Comparison of ENCODE assay signal across 16 mouse cellular contexts in the genomic region with DNA sequence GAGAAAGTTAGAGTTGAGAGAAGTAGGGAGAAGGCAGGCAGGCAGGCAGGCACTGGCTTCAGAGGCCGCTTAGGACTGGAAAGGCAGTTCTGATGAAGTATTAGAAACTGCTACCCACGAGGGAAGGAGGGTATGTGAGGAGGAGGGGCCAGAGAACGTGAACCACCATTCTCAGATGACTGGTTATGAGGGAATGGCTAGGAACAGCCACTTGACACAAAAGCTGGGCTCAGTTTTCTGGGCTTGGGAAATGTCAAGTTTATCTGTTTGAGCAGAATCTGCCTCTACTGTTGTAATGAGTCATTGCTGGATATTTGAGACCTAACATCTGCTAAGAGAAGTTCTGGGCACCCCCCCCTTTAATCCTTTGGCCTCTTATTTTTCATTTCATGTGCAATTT.
DNase-seq lines count a peak whose midpoint lies in the region; ATAC-seq lines count a peak whose summit lies in the region.
"Had no signal": no experiment of that assay in that cellular context is flagged by ENCODE, and none has a peak within 500 bp of the region (broad histone marks: within the 10 kb centered on the region; RNA-seq: fewer than 3 reads in every experiment).

No protein-coding gene starts in this region.

- no peak overlapping the region for H3K9ac ChIP-seq in heart, embryonic 12.5 days
- H3K9ac ChIP-seq in forebrain, embryonic 13.5 days, result no peak overlapping the region
- H3K9ac ChIP-seq: forebrain, embryonic 15.5 days; hindbrain, embryonic 12.5 days; liver, embryonic 15.5 days; midbrain, embryonic 13.5 days; neural tube, embryonic 13.5 days had no signal

- H3K4me2 ChIP-seq in heart, embryonic 12.5 days, result no peak overlapping the region
- H3K4me2 ChIP-seq in forebrain, embryonic 13.5 days, result no peak overlapping the region
- H3K4me2 ChIP-seq: forebrain, embryonic 15.5 days; hindbrain, embryonic 12.5 days; liver, embryonic 15.5 days; midbrain, embryonic 13.5 days; neural tube, embryonic 13.5 days had no signal

- H3K9me3 ChIP-seq in heart, embryonic 12.5 days (replicated peaks), result no peaks in the 10 kb centered on the region
- H3K9me3 ChIP-seq in forebrain, embryonic 13.5 days (replicated peaks), result no peaks in the 10 kb centered on the region
- H3K9me3 ChIP-seq: forebrain, embryonic 15.5 days; hindbrain, embryonic 12.5 days; limb, embryonic 10.5 days; liver, embryonic 15.5 days; midbrain, embryonic 13.5 days; neural tube, embryonic 13.5 days had no signal

- peak; percentile 15 for DNase-seq in kidney, adult 9 months
- DNase-seq in kidney, adult 11 months, result no peak
- peak; percentile 23 for DNase-seq in urinary bladder, postnatal 14 days (ENCODE audit: low spot score)
- DNase-seq in urinary bladder, postnatal 10 days (ENCODE audit: low spot score), result no peak
- DNase-seq in yolk sac, embryonic 10.5 days (ENCODE audit: low spot score), result no peak
- DNase-seq: cerebellum, adult 11 months; gastrocnemius, postnatal 14 days; right cerebral cortex, postnatal 14 days had no signal

- peaks cover 11% of the 10 kb centered on the region for H3K4me1 ChIP-seq in heart, embryonic 12.5 days (replicated peaks)
- H3K4me1 ChIP-seq in forebrain, embryonic 13.5 days, result no peaks in the 10 kb centered on the region
- H3K4me1 ChIP-seq: forebrain, embryonic 15.5 days; hindbrain, embryonic 12.5 days; liver, embryonic 15.5 days; midbrain, embryonic 13.5 days had no signal

- no peaks in the 10 kb centered on the region for H3K27me3 ChIP-seq in heart, embryonic 12.5 days (replicated peaks)
- no peaks in the 10 kb centered on the region for H3K27me3 ChIP-seq in forebrain, embryonic 13.5 days
- H3K27me3 ChIP-seq: forebrain, embryonic 15.5 days; hindbrain, embryonic 12.5 days; liver, embryonic 15.5 days; midbrain, embryonic 13.5 days; neural tube, embryonic 13.5 days had no signal

- no peak overlapping the region for H3K4me3 ChIP-seq in heart, embryonic 12.5 days
- H3K4me3 ChIP-seq in forebrain, embryonic 13.5 days, result no peak overlapping the region
- H3K4me3 ChIP-seq: forebrain, embryonic 15.5 days; hindbrain, embryonic 12.5 days; limb, embryonic 10.5 days; liver, embryonic 15.5 days; midbrain, embryonic 13.5 days; neural tube, embryonic 13.5 days had no signal

- no peak for ATAC-seq in heart, embryonic 12.5 days (ENCODE audit: insufficient number of reproducible peaks, low FRiP score)
- no peak for ATAC-seq in forebrain, embryonic 13.5 days
- ATAC-seq: forebrain, embryonic 15.5 days; midbrain, embryonic 13.5 days had no signal

- 30% methylated on average over 3 of the region's 3 CpGs for WGBS in heart, embryonic 12.5 days
- 61% methylated on average over 3 of the region's 3 CpGs for WGBS in forebrain, embryonic 13.5 days

- no peaks in the 10 kb centered on the region for H3K36me3 ChIP-seq in heart, embryonic 12.5 days
- no peaks in the 10 kb centered on the region for H3K36me3 ChIP-seq in forebrain, embryonic 13.5 days (ENCODE audit: poor library complexity, severe bottlenecking)
- H3K36me3 ChIP-seq: forebrain, embryonic 15.5 days; hindbrain, embryonic 12.5 days; limb, embryonic 10.5 days; liver, embryonic 15.5 days; midbrain, embryonic 13.5 days; neural tube, embryonic 13.5 days had no signal

- H3K27ac ChIP-seq in heart, embryonic 12.5 days (ENCODE audit: poor library complexity, severe bottlenecking), result peak overlapping the region; percentile 31; the same call in 1 of the 2 replicates
- H3K27ac ChIP-seq in forebrain, embryonic 13.5 days, result no peak overlapping the region
- H3K27ac ChIP-seq: forebrain, embryonic 15.5 days; hindbrain, embryonic 12.5 days; limb, embryonic 10.5 days; liver, embryonic 15.5 days; midbrain, embryonic 13.5 days; neural tube, embryonic 13.5 days had no signal

Comparison
In these comparisons a context has a peak if more than half of its experiments do, and no peak if none do; other contexts are left out.
1. DNase-seq: peak in kidney, adult 9 months (single experiment) and urinary bladder, postnatal 14 days (single experiment); none in kidney, adult 11 months (single experiment), urinary bladder, postnatal 10 days (single experiment) and yolk sac, embryonic 10.5 days (single experiment).